Mouse (Mus musculus): Measurements from ENCODE around the gene Tom1l1.

Gene Tom1l1

DNA sequence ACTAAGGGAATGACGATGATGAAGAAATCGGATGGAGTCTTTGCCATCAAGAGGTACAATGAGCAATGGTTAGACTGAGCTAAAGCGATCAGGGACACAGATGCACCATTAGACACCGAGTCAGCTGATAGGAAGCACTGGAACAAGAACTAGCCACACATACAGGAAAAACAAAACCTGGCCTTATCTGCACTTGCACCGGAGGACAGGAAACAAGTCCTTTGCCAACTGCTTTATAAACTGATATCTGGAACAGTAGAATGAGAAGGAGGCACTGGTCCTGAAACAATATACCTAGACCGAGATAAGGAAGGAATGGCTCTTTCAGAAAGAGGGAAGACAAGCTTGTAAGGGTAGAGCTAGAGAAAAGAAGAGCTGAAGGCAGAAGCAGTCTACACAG lies 73.4 kb downstream of the Tom1l1 start:
- DNase-seq (ENCODE audit: low read depth), result no peak

DNA sequence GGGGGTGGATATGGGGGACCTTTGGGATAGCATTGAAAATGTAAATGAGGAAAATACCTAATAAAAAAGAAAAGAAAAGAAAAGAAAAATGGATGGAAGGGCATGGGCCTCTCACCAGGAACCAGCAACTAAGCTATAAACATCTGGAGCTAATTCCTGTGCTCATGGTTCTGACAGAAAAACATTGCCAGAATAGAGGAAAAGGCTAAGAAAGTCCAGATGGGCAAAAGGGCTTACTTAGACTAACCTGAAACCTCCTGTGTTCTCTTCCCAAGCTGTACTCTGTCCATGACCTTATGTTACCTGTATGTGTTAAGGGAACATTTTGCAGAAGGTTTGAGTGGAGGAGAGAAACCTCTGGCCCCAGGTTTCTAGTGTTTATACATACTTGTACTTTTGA lies 76.0 kb downstream of the Tom1l1 start:
- DNase-seq (ENCODE audit: low read depth), result peak; percentile 11

DNA sequence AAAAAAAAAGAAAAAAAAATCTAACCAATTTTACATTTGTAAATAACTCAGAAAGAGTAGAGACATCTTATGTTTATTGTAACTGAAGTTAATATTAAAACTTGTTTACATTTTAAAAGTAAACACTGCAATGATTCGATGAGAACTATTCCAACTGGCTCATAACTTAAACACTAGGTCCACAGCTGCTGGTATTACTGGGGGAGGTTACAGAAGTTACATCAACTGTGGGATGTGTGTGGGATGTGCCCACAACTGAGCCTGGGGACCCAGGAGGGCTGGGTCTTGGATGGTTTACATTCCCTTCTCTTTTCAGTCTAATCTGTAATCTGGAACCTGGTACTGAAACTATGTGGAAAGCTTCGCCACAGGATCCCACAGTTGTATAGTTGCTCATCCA lies 85.1 kb downstream of the Tom1l1 start:
- DNase-seq (ENCODE audit: low read depth), result no peak

DNA sequence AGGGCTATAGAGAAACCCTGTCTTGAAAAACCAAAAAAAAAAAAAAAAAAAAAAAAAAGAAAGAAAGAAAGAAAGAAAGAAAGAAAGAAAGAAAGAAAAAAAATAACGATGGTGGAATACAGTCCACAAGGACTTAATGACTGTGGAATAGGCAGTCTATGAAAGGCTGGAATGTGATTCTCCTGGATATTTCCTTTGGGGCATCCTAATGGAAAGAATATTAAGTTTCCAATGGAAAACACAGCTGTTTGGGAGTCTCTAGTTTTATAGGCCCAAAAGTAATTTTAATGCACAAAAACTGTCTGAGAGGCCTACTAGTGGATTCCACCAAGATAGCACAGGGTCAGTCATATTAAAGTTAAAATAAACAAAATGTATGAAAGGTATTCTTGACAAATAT lies 92.3 kb downstream of the Tom1l1 start:
- DNase-seq (ENCODE audit: low read depth), result no peak
